Mouse (Mus musculus) lung, embryonic 15.5 days (tissue): ENCODE measurements around the gene Trabd2b. TPM values are rescaled to one million over a fixed set of nuclear protein-coding genes. Genes with fewer than 3 reads are reported as not detected.
A peak's percentile ranks its signal among the peaks of the same experiment; 100 is the strongest.

ENCODE experiments used
- ATAC-seq: fragments of 200-750 bp; cut with Nextera tagmentation; 2 replicates; pipeline ENCODE4 v1.8.0; 2017; ENCODE audit warnings: moderate number of reproducible peaks, borderline replicate concordance; ENCODE audit not compliant: low FRiP score, low TSS enrichment; ENCODE audit errors: extremely low read depth
- H3K27ac ChIP-seq: fragments of 300-500 bp; sonication (generic); 2 replicates; pipeline ENCODE4 v1.5.1; 2015; ENCODE audit warnings: moderate library complexity, mild to moderate bottlenecking, inconsistent platforms
- H3K27me3 ChIP-seq: fragments of 300-500 bp; sonication (generic); 2 replicates; pipeline ENCODE4 v1.6.1; 2015; ENCODE audit warnings: inconsistent platforms
- H3K36me3 ChIP-seq: fragments of 300-500 bp; sonication (generic); 2 replicates; pipeline ENCODE4 v1.6.1; 2015; ENCODE audit warnings: inconsistent platforms
- H3K4me1 ChIP-seq: fragments of 300-500 bp; sonication (generic); 2 replicates; pipeline ENCODE4 v1.6.1; 2015; ENCODE audit warnings: inconsistent platforms
- H3K4me2 ChIP-seq: fragments of 300-500 bp; sonication (generic); 2 replicates; pipeline ENCODE4 v1.6.1; 2015; ENCODE audit warnings: inconsistent platforms, mild to moderate bottlenecking, moderate library complexity
- H3K4me3 ChIP-seq: fragments of 300-500 bp; sonication (generic); 2 replicates; pipeline ENCODE4 v1.5.1; 2015; ENCODE audit warnings: mild to moderate bottlenecking, inconsistent platforms
- H3K9ac ChIP-seq: fragments of 300-500 bp; sonication (generic); 2 replicates; pipeline ENCODE4 v1.6.1; 2015; ENCODE audit warnings: inconsistent platforms
- H3K9me3 ChIP-seq: fragments of 300-500 bp; sonication (generic); 2 replicates; pipeline ENCODE4 v1.6.1; 2016; ENCODE audit warnings: inconsistent platforms
- WGBS: fragments of 180-500 bp; shearing (Covaris S2); methylation state at CpG from one replicate; pipeline ENCODE4 v1.1.7; 2015; 5-methylcytosine and 5-hydroxymethylcytosine counted together
- polyA plus RNA-seq: library from polyadenylated mRNA; unstranded; fragments of >200 nt; fragmentation: Nextera tagmentation; extraction: Ambion mirVana; gene quantifications from 2 replicates; pipeline ENCODE4 v1.2.1, GENCODE M21; 2015

The Trabd2b gene
- polyA plus RNA-seq, 1 experiment from 2014 or later = 5.1 TPM

GRCm38 (mm10) chr4:114453101-114453500 is 46.6 kb downstream of the Trabd2b start:
- Histone ChIP-seq H3K9ac (no peak overlapping the region), H3K9me3 (no peaks in the 10 kb centered on the region), H3K4me1 (peaks cover 7% of the 10 kb centered on the region; the same call in 1 of the 2 replicates), H3K4me2 (no peak overlapping the region), H3K27me3 (no peaks in the 10 kb centered on the region), H3K4me3 (no peak overlapping the region), H3K27ac (no peak overlapping the region), H3K36me3 (no peaks in the 10 kb centered on the region)
- ATAC-seq = no peak
- WGBS = 79% methylated on average over 3 of the region's 3 CpGs

GRCm38 (mm10) chr4:114454016-114454415 is 47.5 kb downstream of the Trabd2b start:
- 63% methylated on average over 4 of the region's 4 CpGs for WGBS
- ATAC-seq = no peak

GRCm38 (mm10) chr4:114454495-114455186 is 48.1 kb downstream of the Trabd2b start:
- Histone ChIP-seq H3K27me3 (no peaks in the 10 kb centered on the region), H3K4me2 (no peak overlapping the region), H3K4me3 (no peak overlapping the region), H3K27ac (no peak overlapping the region), H3K4me1 (peaks cover 7% of the 10 kb centered on the region; the same call in 1 of the 2 replicates), H3K9me3 (no peaks in the 10 kb centered on the region), H3K9ac (no peak overlapping the region), H3K36me3 (no peaks in the 10 kb centered on the region)
- 51% methylated on average over 3 of the region's 3 CpGs for WGBS
- peak; percentile 70; the same call in 1 of the 2 replicates for ATAC-seq

More at GRCm38 (mm10) chr4:114454016-114454415, 47.5 kb downstream of the Trabd2b start:
- Histone ChIP-seq H3K36me3 (no peaks in the 10 kb centered on the region), H3K9ac (no peak overlapping the region), H3K4me2 (no peak overlapping the region), H3K4me1 (peaks cover 7% of the 10 kb centered on the region; the same call in 1 of the 2 replicates), H3K27me3 (no peaks in the 10 kb centered on the region), H3K9me3 (no peaks in the 10 kb centered on the region), H3K4me3 (no peak overlapping the region), H3K27ac (no peak overlapping the region)

- Histone ChIP-seq H3K27ac (no peak overlapping the region), H3K36me3 (no peaks in the 10 kb centered on the region), H3K9ac (no peak overlapping the region), H3K4me1 (peaks cover 7% of the 10 kb centered on the region; the same call in 1 of the 2 replicates), H3K9me3 (no peaks in the 10 kb centered on the region), H3K4me2 (no peak overlapping the region), H3K4me3 (no peak overlapping the region), H3K27me3 (no peaks in the 10 kb centered on the region)
- WGBS = 84% methylated on average over 2 of the region's 2 CpGs
- no peak for ATAC-seq
Measured at GRCm38 (mm10) chr4:114457111-114457510, 50.6 kb downstream of the Trabd2b start.

DNA sequence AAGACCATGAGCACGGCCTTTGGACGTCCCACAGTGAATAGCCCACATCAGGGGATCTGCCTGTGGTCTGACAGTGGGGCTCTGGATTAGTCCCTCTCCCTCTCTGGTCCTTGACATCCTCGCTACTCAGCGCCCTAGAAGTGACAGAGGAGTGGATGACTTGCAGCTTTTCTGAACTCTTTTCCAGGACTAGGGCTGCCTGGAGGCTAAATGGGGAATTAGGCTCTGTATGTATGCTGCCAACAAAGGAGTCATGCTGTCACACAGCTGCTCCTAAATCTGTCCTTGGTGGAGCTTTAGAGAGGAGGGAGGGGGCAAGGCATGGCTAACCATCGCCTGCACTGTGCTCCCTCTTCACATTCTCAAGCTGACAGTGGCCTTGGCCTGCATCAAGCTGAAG is 53.1 kb downstream of the Trabd2b start:
- Histone ChIP-seq H3K27ac (no peak overlapping the region), H3K9me3 (no peaks in the 10 kb centered on the region), H3K4me3 (no peak overlapping the region), H3K4me1 (peaks cover 2% of the 10 kb centered on the region; the same call in 1 of the 2 replicates), H3K27me3 (no peaks in the 10 kb centered on the region), H3K4me2 (no peak overlapping the region), H3K36me3 (no peaks in the 10 kb centered on the region), H3K9ac (no peak overlapping the region)
- ATAC-seq = peak; percentile 27; the same call in 1 of the 2 replicates
- 55% methylated on average over 5 of the region's 5 CpGs for WGBS

DNA sequence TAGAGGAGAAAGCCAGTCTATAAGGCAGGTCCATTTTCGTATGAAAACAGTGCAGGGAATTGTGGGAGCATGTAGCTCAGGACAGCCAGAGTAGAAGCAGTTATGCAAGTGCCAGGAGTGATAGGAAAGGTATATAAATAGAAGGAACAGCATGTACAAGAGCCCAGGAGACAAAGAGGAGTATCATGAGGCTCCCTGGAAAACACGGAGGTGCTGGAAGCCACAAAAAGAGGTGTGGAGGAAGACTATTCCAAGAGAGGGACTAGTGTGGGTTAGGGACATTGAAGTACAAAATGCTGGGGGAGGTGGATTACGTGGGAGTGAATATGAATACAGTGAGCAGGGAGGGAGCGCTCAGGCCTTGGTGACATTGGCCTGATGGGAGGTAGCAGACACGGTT is 53.9 kb downstream of the Trabd2b start:
- Histone ChIP-seq H3K27ac (no peak overlapping the region), H3K27me3 (no peaks in the 10 kb centered on the region), H3K9me3 (no peaks in the 10 kb centered on the region), H3K4me3 (no peak overlapping the region), H3K36me3 (no peaks in the 10 kb centered on the region), H3K9ac (no peak overlapping the region), H3K4me1 (peaks cover 1% of the 10 kb centered on the region), H3K4me2 (no peak overlapping the region)
- no peak for ATAC-seq
- 78% methylated on average over 5 of the region's 5 CpGs for WGBS

DNA sequence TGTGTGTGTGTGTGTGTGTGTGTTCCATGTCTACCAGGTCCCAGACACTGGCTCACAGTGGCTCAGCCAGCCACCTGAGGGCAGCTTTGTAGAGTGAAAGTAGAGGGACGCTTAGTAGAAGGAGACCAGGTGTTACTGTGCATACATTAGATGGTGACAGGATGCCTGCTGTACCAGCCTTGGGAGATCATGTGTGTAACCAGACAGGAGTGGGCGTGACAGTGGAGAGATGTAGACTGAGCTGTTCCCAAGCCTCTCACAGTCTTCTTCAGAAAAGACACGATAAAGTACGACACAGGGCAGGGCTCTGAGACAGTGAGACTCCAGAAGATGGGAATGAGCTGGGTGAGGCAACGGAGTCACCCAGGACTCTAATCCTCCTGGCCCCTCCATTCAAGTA is 54.6 kb downstream of the Trabd2b start:
- Histone ChIP-seq H3K9me3 (no peaks in the 10 kb centered on the region), H3K27me3 (no peaks in the 10 kb centered on the region), H3K9ac (no peak overlapping the region), H3K4me1 (peaks cover 8% of the 10 kb centered on the region), H3K27ac (no peak overlapping the region), H3K4me2 (no peak overlapping the region), H3K4me3 (no peak overlapping the region), H3K36me3 (no peaks in the 10 kb centered on the region)
- no peak for ATAC-seq
- 78% methylated on average over 5 of the region's 5 CpGs for WGBS

GRCm38 (mm10) chr4:114465641-114466040 is 59.1 kb downstream of the Trabd2b start:
- Histone ChIP-seq H3K27me3 (no peaks in the 10 kb centered on the region), H3K36me3 (no peaks in the 10 kb centered on the region), H3K9ac (no peak overlapping the region), H3K4me3 (no peak overlapping the region), H3K4me1 (peaks cover 33% of the 10 kb centered on the region), H3K9me3 (no peaks in the 10 kb centered on the region), H3K27ac (no peak overlapping the region), H3K4me2 (no peak overlapping the region)
- ATAC-seq = no peak
- WGBS = 22% methylated on average over 2 of the region's 2 CpGs

DNA sequence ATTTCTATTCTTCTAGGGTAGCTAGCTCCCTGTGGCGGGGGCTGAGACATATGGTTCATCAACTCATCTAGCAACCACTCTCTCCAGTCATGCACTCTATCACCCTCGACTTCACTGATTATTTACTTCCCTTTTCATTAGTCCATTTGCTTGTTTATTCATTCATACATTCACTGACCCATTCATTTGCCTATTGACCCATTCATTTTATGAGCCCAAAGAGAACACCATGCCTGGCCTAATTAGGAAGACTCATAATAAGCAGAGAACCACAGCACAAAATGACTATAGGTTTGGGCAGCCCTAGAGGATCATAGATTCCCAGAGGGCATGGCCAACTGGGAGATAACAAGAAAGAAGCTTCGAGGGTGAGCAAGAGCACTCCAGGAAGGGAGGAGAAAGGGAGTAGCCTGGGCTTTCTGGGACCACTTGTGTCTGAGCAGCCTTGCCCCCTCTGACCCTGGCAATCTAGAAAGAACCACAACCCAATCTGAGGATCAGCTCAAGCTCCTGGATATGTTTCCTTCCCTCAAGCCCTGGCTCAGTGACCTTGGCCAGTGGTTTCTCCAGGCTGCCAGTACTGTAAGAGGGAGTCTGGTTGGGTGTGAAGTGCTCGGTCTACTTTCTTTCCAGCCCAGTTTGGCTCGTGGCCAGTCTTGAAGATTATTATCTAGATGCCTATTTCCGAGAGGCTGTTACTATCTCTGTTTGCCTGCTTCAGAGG is 61.0 kb downstream of the Trabd2b start:
- WGBS = 24% methylated on average over 6 of the region's 6 CpGs
- no peaks in the 10 kb centered on the region for H3K27me3 ChIP-seq
- no peak overlapping the region for H3K4me3 ChIP-seq
- H3K9ac ChIP-seq = no peak overlapping the region
- no peak overlapping the region for H3K27ac ChIP-seq
- peaks cover 33% of the 10 kb centered on the region for H3K4me1 ChIP-seq
- ATAC-seq = peak; percentile 50; the same call in 1 of the 2 replicates
- H3K36me3 ChIP-seq = no peaks in the 10 kb centered on the region
- H3K9me3 ChIP-seq = no peaks in the 10 kb centered on the region
- no peak overlapping the region; the same call in 1 of the 2 replicates for H3K4me2 ChIP-seq

DNA sequence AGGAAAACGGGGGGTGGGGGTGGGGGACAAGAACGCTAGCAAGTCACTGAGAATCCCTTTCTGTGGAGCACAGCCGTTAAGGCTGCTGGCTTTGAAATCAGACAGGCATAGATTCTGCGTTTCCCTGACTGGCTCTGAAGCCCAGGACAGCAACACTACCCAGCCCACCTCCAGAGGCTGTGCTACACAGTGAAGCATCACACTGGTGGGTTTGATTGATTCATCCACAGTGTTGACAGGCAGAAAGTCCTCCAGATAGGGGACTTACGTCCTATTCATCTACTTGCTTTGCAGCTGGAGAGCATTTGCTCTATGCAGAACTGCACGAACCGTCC is 61.5 kb downstream of the Trabd2b start:
- 11% methylated on average over 7 of the region's 7 CpGs for WGBS
- Histone ChIP-seq H3K4me1 (peaks cover 33% of the 10 kb centered on the region), H3K9ac (no peak overlapping the region), H3K27ac (no peak overlapping the region), H3K9me3 (no peaks in the 10 kb centered on the region), H3K27me3 (no peaks in the 10 kb centered on the region), H3K4me3 (no peak overlapping the region), H3K36me3 (no peaks in the 10 kb centered on the region), H3K4me2 (no peak overlapping the region; the same call in 1 of the 2 replicates)
- peak; percentile 33; the same call in 1 of the 2 replicates for ATAC-seq

DNA sequence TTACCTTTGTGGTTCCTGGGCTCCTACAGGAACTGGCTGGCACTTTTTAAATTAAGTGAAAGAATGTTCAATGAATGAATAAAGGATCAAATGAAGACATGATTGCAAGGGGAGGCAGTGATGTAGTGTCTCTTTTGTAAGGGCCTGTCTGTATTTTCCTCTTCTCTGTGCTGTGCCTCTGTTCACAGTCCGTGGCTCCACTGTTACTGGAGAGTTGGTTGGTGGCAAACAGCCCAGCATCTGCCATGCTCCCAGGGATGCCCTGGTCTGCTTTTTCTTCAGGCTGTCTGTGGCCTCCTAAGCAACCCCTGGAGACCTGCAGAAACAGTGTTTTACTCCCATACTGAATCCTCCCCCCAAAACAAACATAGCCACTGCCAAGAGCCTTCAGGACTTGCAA is 63.4 kb downstream of the Trabd2b start:
- H3K36me3 ChIP-seq = no peaks in the 10 kb centered on the region
- no peak overlapping the region for H3K4me3 ChIP-seq
- no peaks in the 10 kb centered on the region for H3K9me3 ChIP-seq
- H3K27me3 ChIP-seq = no peaks in the 10 kb centered on the region
- WGBS = 64% methylated on average over 1 of the region's 1 CpGs
- no peak overlapping the region for H3K27ac ChIP-seq
- H3K4me1 ChIP-seq = peaks cover 33% of the 10 kb centered on the region
- no peak for ATAC-seq
- no peak overlapping the region for H3K4me2 ChIP-seq
- no peak overlapping the region for H3K9ac ChIP-seq

DNA sequence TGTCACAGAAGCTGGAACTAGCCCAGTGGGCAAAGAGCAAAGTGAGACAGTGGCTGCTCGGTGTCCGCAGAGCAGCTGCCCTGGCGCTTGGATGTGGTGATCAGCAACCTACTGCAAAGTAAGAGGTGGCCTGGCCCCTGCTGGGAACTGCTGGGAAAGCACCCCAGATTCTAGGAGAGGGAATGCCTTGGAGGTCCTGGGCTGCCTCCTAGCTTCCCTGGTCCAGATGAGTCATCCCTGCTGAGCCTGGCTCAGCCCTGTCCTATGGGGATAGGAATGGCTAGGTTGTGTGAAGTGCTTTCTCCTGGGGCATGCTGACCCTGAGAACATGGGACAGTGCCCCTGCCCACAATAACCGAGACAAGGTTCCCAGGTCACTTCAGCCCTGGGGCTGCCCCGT is 65.6 kb downstream of the Trabd2b start:
- no peaks in the 10 kb centered on the region for H3K27me3 ChIP-seq
- no peak overlapping the region for H3K4me3 ChIP-seq
- no peak overlapping the region for H3K27ac ChIP-seq
- no peaks in the 10 kb centered on the region for H3K36me3 ChIP-seq
- no peaks in the 10 kb centered on the region for H3K9me3 ChIP-seq
- 71% methylated on average over 5 of the region's 5 CpGs for WGBS
- peak; percentile 40; the same call in 1 of the 2 replicates for ATAC-seq
- peaks cover 18% of the 10 kb centered on the region for H3K4me1 ChIP-seq
- H3K4me2 ChIP-seq = no peak overlapping the region
- no peak overlapping the region for H3K9ac ChIP-seq
